ENCODE assay signal across 17 mouse cellular contexts in genomic region chr8:26349854-26350253, GRCm38 (mm10).
"Had no signal": no experiment of that assay in that cellular context is flagged by ENCODE, and none has a peak within 500 bp of the region (broad histone marks: within the 10 kb centered on the region; RNA-seq: fewer than 3 reads in every experiment).

No protein-coding gene starts in this region.

- H3K9me3 ChIP-seq: heart, embryonic 10.5 days; heart, embryonic 12.5 days; hindbrain, embryonic 13.5 days; hindbrain, embryonic 15.5 days; kidney, embryonic 15.5 days; limb, embryonic 13.5 days; limb, embryonic 15.5 days; liver, embryonic 13.5 days; liver, embryonic 15.5 days had no signal

- H3K36me3 ChIP-seq: heart, embryonic 10.5 days; heart, embryonic 12.5 days; hindbrain, embryonic 13.5 days; hindbrain, embryonic 15.5 days; kidney, embryonic 15.5 days; limb, embryonic 13.5 days; limb, embryonic 15.5 days; liver, embryonic 13.5 days; liver, embryonic 15.5 days had no signal

- DNase-seq: gastrocnemius, postnatal 25 days; heart, postnatal 4 days; layer of hippocampus, adult 9-11 months; layer of hippocampus, postnatal 36 days; left cerebral cortex, postnatal 4 days; liver, embryonic 13.5 days had no signal

- H3K4me1 ChIP-seq: liver, embryonic 15.5 days had no signal

- H3K9ac ChIP-seq: heart, embryonic 12.5 days; hindbrain, embryonic 13.5 days; hindbrain, embryonic 15.5 days; kidney, embryonic 15.5 days; limb, embryonic 13.5 days; limb, embryonic 15.5 days; liver, embryonic 13.5 days; liver, embryonic 15.5 days had no signal

- H3K27me3 ChIP-seq: heart, embryonic 12.5 days; hindbrain, embryonic 15.5 days; liver, embryonic 13.5 days; liver, embryonic 15.5 days had no signal

- ATAC-seq: hindbrain, postnatal 0 days; intestine, embryonic 16.5 days had no signal

- H3K4me3 ChIP-seq: heart, embryonic 10.5 days; heart, embryonic 12.5 days; hindbrain, embryonic 13.5 days; hindbrain, embryonic 15.5 days; kidney, embryonic 15.5 days; limb, embryonic 13.5 days; limb, embryonic 15.5 days; liver, embryonic 13.5 days; liver, embryonic 15.5 days had no signal

- H3K4me2 ChIP-seq: heart, embryonic 12.5 days; hindbrain, embryonic 13.5 days; hindbrain, embryonic 15.5 days; kidney, embryonic 15.5 days; limb, embryonic 13.5 days; limb, embryonic 15.5 days; liver, embryonic 13.5 days; liver, embryonic 15.5 days had no signal

- H3K27ac ChIP-seq: heart, embryonic 10.5 days; hindbrain, embryonic 13.5 days; hindbrain, embryonic 15.5 days; hindbrain, postnatal 0 days; kidney, embryonic 15.5 days; kidney, postnatal 0 days; limb, embryonic 13.5 days; limb, embryonic 15.5 days; liver, embryonic 13.5 days; liver, embryonic 15.5 days had no signal
